Mouse (Mus musculus) Patski (cell line): ENCODE measurements around the gene Ndufs8. TPM values are rescaled to one million over a fixed set of nuclear protein-coding genes. Genes with fewer than 3 reads are reported as not detected.

Source experiments
- ATAC-seq: fragments of 100-300 bp; one replicate; pipeline ENCODE4 v1.8.0; 2021
- CTCF ChIA-PET: fragments of 350-600 bp; sonication (Branson Sonifier 250); formaldehyde crosslinking; loops from one replicate; lab custom pipeline; 2022; ENCODE audit warnings: inconsistent platforms; lab: Charles Lee
- POLR2A ChIA-PET: fragments of 350-600 bp; sonication (Branson Sonifier 250); formaldehyde crosslinking; loops from one replicate; lab custom pipeline; 2022; ENCODE audit warnings: antibody characterized with exemption, inconsistent platforms; lab: Charles Lee
- DNase-seq: peaks from one replicate; pipeline ENCODE4 v3.0.0-alpha.2; 2011; ENCODE audit warnings: low read depth, low spot score
- H3K27me3 ChIP-seq: fragments of 371-371 bp; one replicate; pipeline ENCODE4 v1.5.1; 2021
- CTCF ChIP-seq: fragments of 100-300 bp; IDR thresholded peaks from one replicate; pipeline ENCODE4 v1.5.1; 2021
- in situ Hi-C: fragments of 300-500 bp; cut with MboI; formaldehyde crosslinking; loops from 3 replicates; pipeline ENCODE4 v1.11.1; 2018; ENCODE audit warnings: low pct_unique_long_range_greater_than_20kb, mixed read lengths
- polyA plus RNA-seq: library from polyadenylated mRNA; unstranded; gene quantifications from one replicate; pipeline ENCODE4 v1.2.3, GENCODE M21; 2021

Ndufs8 gene
- polyA plus RNA-seq, 1 experiment from 2014 or later: 232 TPM

- DNase-seq (no peak), ATAC-seq (no peak)
Observed at GRCm38 (mm10) chr19:3868290-3868689, 44.3 kb downstream of the Ndufs8 start.

GRCm38 (mm10) chr19:3864960-3865359 is 47.6 kb downstream of the Ndufs8 start:
- in situ Hi-C loops: no loop called here
- DNase-seq: no peak
- TF ChIP-seq CTCF: peak; percentile 68
- ChIA-PET POLR2A (interaction anchor here (0.6 kb wide), 1 partner anchor 14 kb away, joined by 4 read pairs; no protein-coding TSS in a partner anchor), CTCF (interaction anchor here (1.0 to 2.0 kb wide), 4 partner anchors 11 to 81 kb away, joined by 3 to 10 read pairs (median 3); no protein-coding TSS in a partner anchor)
- ATAC-seq: no peak
- H3K27me3 ChIP-seq: no peaks in the 10 kb centered on the region

More at GRCm38 (mm10) chr19:3868290-3868689, 44.3 kb downstream of the Ndufs8 start:
- CTCF ChIA-PET: interaction anchor here (1.5 kb wide), 1 partner anchor 20 kb away, joined by 3 read pairs; no protein-coding TSS in a partner anchor
- no peaks in the 10 kb centered on the region for H3K27me3 ChIP-seq
- TF ChIP-seq CTCF: no peak
- POLR2A ChIA-PET: interaction anchor here (0.6 to 1.1 kb wide), 3 partner anchors 13 to 73 kb away, joined by 3 to 5 read pairs (median 4); no protein-coding TSS in a partner anchor
- in situ Hi-C loops: no loop called here

- POLR2A ChIA-PET: interaction anchor here (0.6 to 1.3 kb wide), 2 partner anchors 11 to 12 kb away, joined by 3 to 4 read pairs; partner anchors contain the start of gene Chka
- ATAC-seq (no peak), DNase-seq (no peak)
- in situ Hi-C loops: no loop called here
- no peaks in the 10 kb centered on the region for H3K27me3 ChIP-seq
- CTCF ChIA-PET: interaction anchor here (1.5 kb wide), 1 partner anchor 10 kb away, joined by 4 read pairs; no protein-coding TSS in a partner anchor
- no peak for TF ChIP-seq CTCF
Observed at GRCm38 (mm10) chr19:3862713-3863112, 49.9 kb downstream of the Ndufs8 start.

Other genes with a start within 250 kb of the Ndufs8 start
- 44.9 TPM for gene Lrp5, start 226.2 kb downstream of the Ndufs8 start, polyA plus RNA-seq
- 58.9 TPM for gene 1810055G02Rik, start 204.5 kb downstream of the Ndufs8 start, polyA plus RNA-seq
- gene Kmt5b, start 145.4 kb downstream of the Ndufs8 start, polyA plus RNA-seq: 35.0 TPM
- 169 TPM for gene Chka, start 61.0 kb downstream of the Ndufs8 start, polyA plus RNA-seq
- 80.3 TPM for gene Tcirg1, start 5.6 kb downstream of the Ndufs8 start, polyA plus RNA-seq
- 22.2 TPM for gene Aldh3b1, start 17.0 kb upstream of the Ndufs8 start, polyA plus RNA-seq
- gene Unc93b1, start 22.4 kb upstream of the Ndufs8 start, polyA plus RNA-seq: not detected
- gene Aldh3b3, start 45.9 kb upstream of the Ndufs8 start, polyA plus RNA-seq: 0.17 TPM
- 0.05 TPM for gene Aldh3b2, start 59.6 kb upstream of the Ndufs8 start, polyA plus RNA-seq
- gene Acy3, start 73.8 kb upstream of the Ndufs8 start, polyA plus RNA-seq: 3.9 TPM
- gene Tbx10, start 80.0 kb upstream of the Ndufs8 start, polyA plus RNA-seq: 0.03 TPM
- 35.1 TPM for gene Nudt8, start 87.8 kb upstream of the Ndufs8 start, polyA plus RNA-seq
- 3.1 TPM for gene Gm49405, start 87.9 kb upstream of the Ndufs8 start, polyA plus RNA-seq
- gene Doc2g, start 90.5 kb upstream of the Ndufs8 start, polyA plus RNA-seq: 7.1 TPM
- 231 TPM for gene Ndufv1, start 100.0 kb upstream of the Ndufs8 start, polyA plus RNA-seq
- gene Gstp1, start 125.2 kb upstream of the Ndufs8 start, polyA plus RNA-seq: 1,288 TPM
- gene Gstp2, start 133.2 kb upstream of the Ndufs8 start, polyA plus RNA-seq: 379 TPM
- not detected for gene Gstp3, start 146.8 kb upstream of the Ndufs8 start, polyA plus RNA-seq
- not detected for gene Cabp2, start 168.8 kb upstream of the Ndufs8 start, polyA plus RNA-seq
- gene Cdk2ap2, start 184.4 kb upstream of the Ndufs8 start, polyA plus RNA-seq: 93.8 TPM
- 109 TPM for gene Pitpnm1, start 187.2 kb upstream of the Ndufs8 start, polyA plus RNA-seq
- 149 TPM for gene Aip, start 213.1 kb upstream of the Ndufs8 start, polyA plus RNA-seq
- not detected for gene Gpr152, start 227.0 kb upstream of the Ndufs8 start, polyA plus RNA-seq
- 0.17 TPM for gene Cabp4, start 231.3 kb upstream of the Ndufs8 start, polyA plus RNA-seq
- gene Coro1b, start 235.8 kb upstream of the Ndufs8 start, polyA plus RNA-seq: 321 TPM
- 0.62 TPM for gene Ptprcap, start 240.8 kb upstream of the Ndufs8 start, polyA plus RNA-seq